Mouse (Mus musculus): ENCODE data around the gene Ctnnbip1. TPM values are rescaled to one million over a fixed set of nuclear protein-coding genes. Genes with fewer than 3 reads are reported as not detected.

Gene Ctnnbip1
- polyA plus RNA-seq, 1 experiment from 2014 or later = 47.5 TPM

DNA sequence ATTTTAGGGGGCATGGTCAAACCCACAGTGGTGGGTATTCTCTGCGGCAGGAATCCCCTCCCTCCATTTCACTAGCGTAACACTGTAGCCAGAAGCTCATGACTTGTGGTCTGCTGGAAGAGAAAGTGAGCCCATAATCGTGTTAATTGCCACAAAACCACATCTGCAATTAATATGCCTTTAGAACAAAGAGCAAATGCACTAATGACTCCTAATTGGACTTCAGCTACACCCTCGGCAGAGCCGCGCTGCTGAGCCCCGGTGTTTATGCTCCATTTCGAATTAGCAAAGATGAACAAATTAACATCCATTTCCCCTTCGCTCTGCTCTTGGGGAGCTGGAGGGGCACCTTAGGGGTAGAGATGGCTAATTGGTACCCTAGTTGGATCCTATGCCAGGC lies 58.0 kb downstream of the Ctnnbip1 start:
- Histone ChIP-seq H3K36me3 (no peaks in the 10 kb centered on the region), H3K9me3 (no peaks in the 10 kb centered on the region), H3K4me2 (no peak overlapping the region), H3K27ac (no peak overlapping the region), H3K4me1 (peaks cover 20% of the 10 kb centered on the region), H3K9ac (no peak overlapping the region), H3K4me3 (replicated peaks) (no peak overlapping the region), H3K27me3 (replicated peaks) (no peaks in the 10 kb centered on the region)
- WGBS = 80% methylated on average over 9 of the region's 9 CpGs
- ATAC-seq (ENCODE audit: insufficient read depth, low FRiP score, low read depth) = no peak

DNA sequence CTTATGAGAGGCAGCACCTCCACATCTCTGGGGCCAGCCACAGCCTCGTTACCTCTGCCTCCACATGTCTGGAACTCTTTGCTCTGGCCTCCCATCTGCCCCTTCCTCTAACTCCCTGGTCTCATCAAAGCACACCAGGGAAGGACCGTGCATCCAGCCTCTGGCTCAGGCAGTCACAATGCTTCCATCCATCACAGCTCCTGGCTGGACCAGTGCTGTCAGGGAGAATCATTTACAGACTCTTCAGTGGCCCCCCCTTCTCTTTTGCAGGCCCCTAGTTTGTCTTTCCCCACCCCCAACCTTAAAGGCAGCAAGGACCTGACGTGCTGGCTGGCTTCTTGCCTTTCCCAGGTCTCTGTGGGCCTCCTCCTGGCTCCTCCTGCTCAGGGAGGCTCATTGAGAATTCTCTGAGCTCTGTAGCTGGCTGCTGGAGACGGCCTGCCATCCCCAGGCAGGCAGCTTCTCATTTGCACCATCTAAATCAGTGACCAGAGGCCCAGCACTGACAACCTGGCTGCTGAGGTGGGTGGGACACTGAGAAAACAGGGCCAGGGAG lies 59.0 kb downstream of the Ctnnbip1 start:
- Histone ChIP-seq H3K9ac (no peak overlapping the region), H3K36me3 (no peaks in the 10 kb centered on the region), H3K9me3 (no peaks in the 10 kb centered on the region), H3K27ac (no peak overlapping the region), H3K27me3 (replicated peaks) (no peaks in the 10 kb centered on the region), H3K4me1 (peaks cover 10% of the 10 kb centered on the region; the same call in 1 of the 2 replicates), H3K4me3 (replicated peaks) (no peak overlapping the region), H3K4me2 (no peak overlapping the region)
- ATAC-seq (ENCODE audit: insufficient read depth, low FRiP score, low read depth) = no peak
- WGBS = 15% methylated on average over 4 of the region's 4 CpGs

DNA sequence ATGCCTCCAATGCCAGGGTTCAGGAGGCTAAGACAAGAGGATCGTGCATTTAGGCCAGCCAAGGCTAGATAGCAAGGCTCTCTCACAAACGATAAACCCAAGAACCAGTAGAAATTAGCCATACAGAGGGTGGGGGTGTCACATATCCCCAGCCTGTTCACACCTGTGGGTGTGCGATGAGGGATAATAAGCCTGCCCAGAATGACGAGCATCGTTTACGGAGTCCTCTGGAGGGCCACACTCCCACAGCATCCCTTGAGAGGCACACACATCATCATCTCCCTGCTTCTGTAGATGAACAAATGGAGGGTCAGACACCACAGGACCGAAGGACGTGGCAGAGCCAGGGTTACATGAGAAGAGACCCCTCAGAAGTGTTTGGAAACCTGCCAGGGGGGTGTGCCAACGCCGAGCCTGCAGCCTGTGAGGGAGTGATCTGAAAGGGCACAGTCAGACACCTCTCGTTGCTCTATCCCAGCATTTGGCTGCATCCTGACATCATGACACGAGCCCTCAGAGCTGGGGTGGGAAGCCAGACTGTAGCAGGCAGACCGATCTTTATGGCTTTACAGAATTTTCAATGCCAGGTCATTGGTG lies 60.1 kb downstream of the Ctnnbip1 start:
- 68% methylated on average over 13 of the region's 13 CpGs for WGBS
- Histone ChIP-seq H3K27ac (no peak overlapping the region), H3K9me3 (no peaks in the 10 kb centered on the region), H3K4me1 (0 out of 2 replicates have a peak, but pooled peaks cover 1% of the 10 kb centered on the region), H3K4me3 (replicated peaks) (no peak overlapping the region), H3K9ac (no peak overlapping the region), H3K4me2 (no peak overlapping the region), H3K36me3 (no peaks in the 10 kb centered on the region), H3K27me3 (replicated peaks) (no peaks in the 10 kb centered on the region)
- ATAC-seq (ENCODE audit: insufficient read depth, low FRiP score, low read depth) = no peak

DNA sequence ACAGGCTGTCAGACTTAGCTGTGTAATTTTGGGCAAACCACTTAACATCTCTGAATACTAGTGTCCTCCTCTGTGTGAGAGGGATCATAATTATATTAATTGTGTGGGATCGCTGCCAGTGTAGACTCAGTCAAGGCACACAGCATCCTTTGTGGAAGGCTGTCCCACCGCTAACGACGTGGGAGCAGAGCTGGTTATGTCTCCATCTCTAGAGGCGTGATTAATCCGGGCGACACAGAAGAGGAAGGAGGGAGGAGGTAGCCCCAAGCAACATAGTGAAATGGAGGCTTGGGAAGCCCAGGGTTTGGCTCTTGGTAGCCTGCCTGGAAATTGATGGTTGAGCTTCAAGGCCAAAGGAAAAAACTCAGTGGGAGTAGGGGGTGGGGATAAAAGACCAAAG lies 60.8 kb downstream of the Ctnnbip1 start:
- H3K36me3 ChIP-seq = no peaks in the 10 kb centered on the region
- H3K4me2 ChIP-seq = no peak overlapping the region
- no peak for ATAC-seq (ENCODE audit: insufficient read depth, low FRiP score, low read depth)
- no peak overlapping the region for H3K27ac ChIP-seq
- no peak overlapping the region for H3K4me3 ChIP-seq (replicated peaks)
- H3K4me1 ChIP-seq = no peaks in the 10 kb centered on the region
- no peak overlapping the region for H3K9ac ChIP-seq
- WGBS = 58% methylated on average over 7 of the region's 7 CpGs
- no peaks in the 10 kb centered on the region for H3K27me3 ChIP-seq (replicated peaks)
- H3K9me3 ChIP-seq = no peaks in the 10 kb centered on the region

DNA sequence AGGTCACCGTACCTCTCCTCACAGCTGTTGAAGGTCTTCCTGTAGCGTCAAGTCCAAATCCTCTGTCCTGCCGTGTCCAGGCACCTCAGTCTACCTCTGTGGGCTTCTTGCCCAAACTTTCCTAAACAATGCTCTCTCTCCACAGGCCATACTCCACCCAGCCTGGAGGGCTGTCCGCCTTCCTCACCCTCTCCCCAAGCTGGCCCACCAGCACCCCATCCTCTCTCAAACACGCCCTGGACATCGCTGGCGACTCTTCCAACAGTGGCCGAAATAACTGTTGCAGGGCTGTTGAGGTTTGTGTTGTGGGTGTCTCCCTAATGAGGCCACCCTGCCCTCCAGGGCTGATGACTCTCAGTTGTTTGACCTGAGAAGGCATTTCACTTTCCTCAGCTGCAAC lies 67.2 kb downstream of the Ctnnbip1 start:
- Histone ChIP-seq H3K4me2 (no peak overlapping the region), H3K27me3 (replicated peaks) (peaks cover 18% of the 10 kb centered on the region), H3K36me3 (no peaks in the 10 kb centered on the region), H3K4me1 (peaks cover 9% of the 10 kb centered on the region; the same call in 1 of the 2 replicates), H3K27ac (no peak overlapping the region), H3K9ac (no peak overlapping the region), H3K9me3 (no peaks in the 10 kb centered on the region), H3K4me3 (replicated peaks) (no peak overlapping the region)
- 79% methylated on average over 8 of the region's 8 CpGs for WGBS
- ATAC-seq (ENCODE audit: insufficient read depth, low FRiP score, low read depth) = no peak

DNA sequence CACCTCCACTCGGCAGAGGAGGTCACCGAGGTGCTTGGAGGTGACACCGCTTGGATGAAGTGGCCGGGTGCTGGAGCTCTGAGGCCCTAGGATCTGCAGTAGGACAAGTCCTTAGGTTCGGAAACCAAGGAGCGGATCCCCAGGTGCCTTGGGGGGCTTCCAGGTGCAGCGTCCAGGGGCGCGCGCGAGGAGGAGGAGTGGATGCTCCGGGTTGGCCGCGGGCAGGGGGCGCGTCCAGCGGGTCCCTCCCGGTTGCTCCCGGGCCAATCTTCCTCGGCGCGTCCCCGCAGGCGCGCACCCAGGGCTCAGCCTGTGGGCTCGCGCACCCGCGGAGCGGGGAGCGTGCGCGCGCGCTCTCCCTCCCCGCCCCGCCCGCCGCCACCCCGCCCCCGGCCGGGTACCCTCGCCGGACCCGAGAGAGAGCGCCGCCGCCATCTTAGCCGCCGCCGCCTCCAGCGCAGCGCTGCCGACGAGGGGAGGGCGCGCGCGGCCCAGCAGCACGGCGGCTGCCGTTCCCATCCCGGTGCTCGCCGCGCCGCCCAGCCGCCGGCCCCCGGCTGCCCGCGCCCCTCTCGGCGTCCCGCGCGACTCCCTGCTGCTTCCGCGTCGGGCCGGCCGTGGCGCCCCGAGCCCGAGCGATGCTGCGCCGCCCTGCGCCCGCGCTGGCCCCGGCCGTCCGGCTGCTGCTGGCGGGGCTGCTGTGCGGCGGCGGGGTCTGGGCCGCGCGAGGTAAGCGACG lies 68.2 kb downstream of the Ctnnbip1 start, which contains the start of gene Clstn1:
Clstn1 (plus strand) TSS at position 425 of the 739 bp plus-strand sequence.
- no peaks in the 10 kb centered on the region for H3K36me3 ChIP-seq
- H3K4me2 ChIP-seq = peak within 1 kb of the TSS; percentile 98
- H3K4me1 ChIP-seq = peaks cover 9% of the 10 kb centered on the region; the same call in 1 of the 2 replicates
- peak within 1 kb of the TSS; percentile 82 for H3K4me3 ChIP-seq (replicated peaks)
- WGBS = under 1% methylated on average over 76 of the region's 103 CpGs
- peak within 1 kb of the TSS; percentile 85 for H3K9ac ChIP-seq
- peaks cover 18% of the 10 kb centered on the region for H3K27me3 ChIP-seq (replicated peaks)
- no peaks in the 10 kb centered on the region for H3K9me3 ChIP-seq
- peak; percentile 68 for ATAC-seq (ENCODE audit: insufficient read depth, low FRiP score, low read depth)
- H3K27ac ChIP-seq = peak within 1 kb of the TSS; percentile 44; the same call in 1 of the 2 replicates

DNA sequence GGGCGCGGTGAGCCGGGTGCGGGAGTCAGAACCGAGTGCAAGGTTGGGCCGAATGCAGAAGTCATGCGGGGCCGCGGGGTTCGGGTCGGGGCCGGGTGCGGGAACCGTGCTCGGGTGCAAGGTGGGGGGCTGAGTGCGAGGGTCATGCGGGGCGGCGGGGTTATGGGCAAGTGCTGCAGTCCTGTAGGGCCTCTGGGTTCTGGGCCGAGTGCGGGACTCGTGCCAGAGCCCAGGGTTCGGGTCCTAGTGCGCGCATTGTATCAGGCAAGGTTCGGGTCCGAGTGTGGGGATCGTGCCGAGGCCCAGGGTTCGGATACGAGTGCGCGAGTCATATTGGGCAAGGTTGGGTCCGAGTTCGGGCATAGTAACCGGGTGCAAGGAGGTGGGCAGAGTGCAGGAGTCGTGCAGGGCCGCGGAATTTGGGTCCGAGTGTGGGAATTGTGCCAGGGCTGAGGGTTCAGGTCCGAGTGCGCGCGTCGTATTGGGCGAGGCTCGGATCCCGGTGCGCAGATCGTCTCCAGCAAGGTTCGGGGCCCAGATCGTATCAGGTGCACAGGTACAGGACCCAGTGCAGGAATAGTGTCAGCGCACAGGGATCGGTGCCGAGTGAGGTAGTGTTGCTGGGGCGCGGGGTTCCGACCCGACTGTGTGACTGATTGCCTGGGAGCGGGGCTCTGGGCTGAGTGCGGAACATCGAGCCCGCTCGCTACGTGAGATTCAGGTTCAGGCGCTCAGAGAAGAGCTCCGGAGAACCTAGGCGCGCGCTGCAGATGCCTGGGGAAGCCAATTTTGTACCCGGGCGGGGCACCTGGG lies 69.0 kb downstream of the Ctnnbip1 start:
- Histone ChIP-seq H3K27me3 (replicated peaks) (peaks cover 18% of the 10 kb centered on the region), H3K27ac (peak overlapping the region; percentile 44; the same call in 1 of the 2 replicates)
- under 1% methylated on average over 72 of the region's 72 CpGs for WGBS

DNA sequence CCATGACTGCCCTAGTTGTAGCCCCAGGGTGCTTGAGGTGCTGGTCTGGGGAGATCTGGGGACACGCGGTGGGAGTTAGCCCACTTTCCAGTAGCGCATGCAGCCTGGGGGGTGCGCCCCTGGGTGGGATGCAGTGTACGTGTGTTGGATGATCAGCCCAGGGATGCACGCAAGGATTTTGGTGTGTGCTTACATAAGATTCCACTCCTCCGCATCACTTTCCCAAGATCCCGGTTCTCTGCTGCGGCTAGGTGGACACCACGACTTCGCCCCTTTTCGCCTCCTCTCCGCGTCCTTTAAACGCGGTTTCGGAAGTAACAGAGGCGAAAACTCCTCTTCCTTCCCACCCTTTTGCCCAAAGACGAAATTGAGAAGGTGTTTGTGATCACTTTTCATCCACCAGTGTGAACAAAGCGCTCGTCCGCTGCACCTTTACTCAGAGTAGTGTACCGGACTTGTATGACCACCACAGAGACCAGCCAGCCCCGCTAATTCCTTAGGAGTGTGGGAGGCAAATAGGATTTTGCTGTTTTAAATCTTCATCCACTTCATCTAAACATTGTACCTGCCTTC lies 69.6 kb downstream of the Ctnnbip1 start:
- WGBS = 10% methylated on average over 24 of the region's 24 CpGs
- Histone ChIP-seq H3K9ac (peak overlapping the region; percentile 85; the same call in 1 of the 2 replicates), H3K36me3 (no peaks in the 10 kb centered on the region), H3K4me3 (replicated peaks) (peak overlapping the region; percentile 82), H3K4me1 (peaks cover 15% of the 10 kb centered on the region; the same call in 1 of the 2 replicates), H3K4me2 (peak overlapping the region; percentile 98), H3K27ac (no peak overlapping the region), H3K27me3 (replicated peaks) (peaks cover 18% of the 10 kb centered on the region), H3K9me3 (no peaks in the 10 kb centered on the region)
- ATAC-seq (ENCODE audit: insufficient read depth, low FRiP score, low read depth) = no peak

More for the DNA sequence above, 69.0 kb downstream of the Ctnnbip1 start:
- H3K4me2 ChIP-seq = peak overlapping the region; percentile 98
- peak overlapping the region; percentile 82 for H3K4me3 ChIP-seq (replicated peaks)
- H3K4me1 ChIP-seq = peaks cover 10% of the 10 kb centered on the region; the same call in 1 of the 2 replicates
- H3K9ac ChIP-seq = peak overlapping the region; percentile 85
- ATAC-seq (ENCODE audit: insufficient read depth, low FRiP score, low read depth) = peak; percentile 43; the same call in 1 of the 2 replicates
- H3K36me3 ChIP-seq = no peaks in the 10 kb centered on the region
- no peaks in the 10 kb centered on the region for H3K9me3 ChIP-seq

DNA sequence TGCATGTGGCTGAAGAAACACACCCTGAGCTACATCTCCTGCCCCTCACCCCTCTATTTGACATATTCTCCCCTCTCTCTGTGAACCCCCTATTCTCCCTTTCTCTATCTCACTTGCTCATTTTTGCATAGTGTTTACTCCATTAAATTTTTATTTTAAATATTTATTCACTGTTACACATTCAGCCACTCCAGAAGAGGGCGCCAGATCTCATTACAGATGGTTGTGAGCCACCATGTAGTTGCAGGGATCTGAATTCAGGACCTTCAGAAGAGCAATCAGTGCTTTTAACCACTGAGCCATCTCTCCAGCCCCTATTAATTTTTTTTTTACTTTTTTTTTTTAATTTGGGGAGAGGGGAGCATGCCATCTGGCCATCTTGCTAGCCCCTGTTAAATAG lies 72.2 kb downstream of the Ctnnbip1 start:
- H3K9ac ChIP-seq = no peak overlapping the region
- H3K4me2 ChIP-seq = no peak overlapping the region
- WGBS = 77% methylated on average over 1 of the region's 1 CpGs
- peaks cover 15% of the 10 kb centered on the region; the same call in 1 of the 2 replicates for H3K4me1 ChIP-seq
- H3K27me3 ChIP-seq (replicated peaks) = peaks cover 13% of the 10 kb centered on the region
- H3K4me3 ChIP-seq (replicated peaks) = no peak overlapping the region
- no peak for ATAC-seq (ENCODE audit: insufficient read depth, low FRiP score, low read depth)
- H3K9me3 ChIP-seq = no peaks in the 10 kb centered on the region
- H3K36me3 ChIP-seq = no peaks in the 10 kb centered on the region
- H3K27ac ChIP-seq = no peak overlapping the region

DNA sequence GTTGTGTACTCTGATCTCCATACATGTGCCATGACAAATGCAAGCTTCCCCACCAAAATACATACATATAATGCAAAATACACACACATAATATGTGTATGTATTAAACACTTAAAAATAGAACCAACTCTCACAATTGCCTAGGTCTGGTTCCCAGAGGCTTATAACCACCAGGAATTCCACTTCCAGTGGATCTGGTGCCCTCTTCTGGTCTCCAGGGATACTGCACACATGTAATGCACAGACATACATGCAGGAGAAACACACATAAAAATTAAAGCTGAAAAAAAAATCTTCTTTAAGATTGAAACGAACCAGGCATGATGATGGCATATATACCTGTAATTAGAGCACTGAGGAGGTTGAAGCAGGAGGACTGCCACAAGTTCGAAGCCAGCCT lies 73.5 kb downstream of the Ctnnbip1 start:
- Histone ChIP-seq H3K36me3 (no peaks in the 10 kb centered on the region), H3K4me2 (no peak overlapping the region), H3K9me3 (no peaks in the 10 kb centered on the region), H3K27ac (no peak overlapping the region), H3K9ac (no peak overlapping the region), H3K4me3 (replicated peaks) (no peak overlapping the region), H3K27me3 (replicated peaks) (peaks cover 13% of the 10 kb centered on the region), H3K4me1 (peaks cover 15% of the 10 kb centered on the region; the same call in 1 of the 2 replicates)
- WGBS = 86% methylated on average over 2 of the region's 2 CpGs
- no peak for ATAC-seq (ENCODE audit: insufficient read depth, low FRiP score, low read depth)

DNA sequence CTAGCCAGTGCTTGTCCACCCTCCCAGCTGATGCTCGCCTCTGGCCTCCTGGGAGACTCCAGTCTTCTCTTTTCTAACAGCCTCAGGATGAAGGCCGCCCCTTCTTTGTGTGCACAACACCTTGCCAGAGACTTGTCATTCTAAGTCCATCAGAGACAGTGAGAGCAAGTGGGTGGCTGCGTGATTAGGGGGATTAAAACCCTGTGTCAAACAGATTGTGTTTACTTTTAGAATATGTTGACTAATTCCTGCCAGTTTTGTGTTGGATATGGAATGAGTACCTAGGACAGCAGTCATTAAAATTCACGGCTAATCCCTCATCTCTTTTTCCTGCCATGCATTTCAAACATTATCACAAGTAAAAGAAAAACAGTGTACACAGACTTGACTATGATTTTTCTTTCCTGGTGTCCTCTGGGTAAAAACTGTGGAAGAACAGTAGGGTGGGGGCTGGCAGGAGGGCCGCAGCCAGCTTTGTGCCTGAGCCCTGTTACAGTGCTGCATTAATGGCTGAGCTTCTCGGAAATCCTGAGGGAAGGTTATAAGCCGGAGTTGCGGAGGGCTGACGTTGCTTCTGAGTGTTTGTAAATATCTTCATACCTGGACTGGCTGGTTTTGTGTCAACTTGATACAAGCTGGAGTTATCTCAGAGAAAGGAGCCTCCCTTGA lies 77.0 kb downstream of the Ctnnbip1 start:
- no peaks in the 10 kb centered on the region for H3K9me3 ChIP-seq
- 74% methylated on average over 9 of the region's 9 CpGs for WGBS
- no peaks in the 10 kb centered on the region for H3K36me3 ChIP-seq
- no peak for ATAC-seq (ENCODE audit: insufficient read depth, low FRiP score, low read depth)
- H3K27me3 ChIP-seq (replicated peaks) = no peaks in the 10 kb centered on the region
- no peak overlapping the region for H3K9ac ChIP-seq
- H3K4me2 ChIP-seq = no peak overlapping the region
- peaks cover 6% of the 10 kb centered on the region; the same call in 1 of the 2 replicates for H3K4me1 ChIP-seq
- H3K27ac ChIP-seq = no peak overlapping the region
- no peak overlapping the region for H3K4me3 ChIP-seq (replicated peaks)
